Mouse (Mus musculus) monocyte, adult 5-6 weeks (primary cell): ENCODE results near the gene Bex2. TPM values are rescaled to one million over a fixed set of nuclear protein-coding genes. Genes with fewer than 3 reads are reported as not detected.
"Not testable (repeated sequence)": the region's sequence is repeated elsewhere in the genome, so short reads cannot be mapped to it uniquely, and the experiment has no call there.

Experiments
- ATAC-seq: fragments of 153-309, 156-312 bp; replicated peaks from 2 replicates; pipeline ENCODE4 v1.8.0; 2017; ENCODE audit warnings: mild to moderate bottlenecking; ENCODE audit not compliant: low TSS enrichment, insufficient number of reproducible peaks, severe bottlenecking, poor library complexity, low FRiP score
- total RNA-seq: library from RNA; stranded (forward); fragments of 200-1000, 200-491, 200-594 nt; gene quantifications from 3 replicates; pipeline ENCODE4 v1.2.3, GENCODE M21; 2017

Gene Bex2
- total RNA-seq = not detected in 3 replicates

DNA sequence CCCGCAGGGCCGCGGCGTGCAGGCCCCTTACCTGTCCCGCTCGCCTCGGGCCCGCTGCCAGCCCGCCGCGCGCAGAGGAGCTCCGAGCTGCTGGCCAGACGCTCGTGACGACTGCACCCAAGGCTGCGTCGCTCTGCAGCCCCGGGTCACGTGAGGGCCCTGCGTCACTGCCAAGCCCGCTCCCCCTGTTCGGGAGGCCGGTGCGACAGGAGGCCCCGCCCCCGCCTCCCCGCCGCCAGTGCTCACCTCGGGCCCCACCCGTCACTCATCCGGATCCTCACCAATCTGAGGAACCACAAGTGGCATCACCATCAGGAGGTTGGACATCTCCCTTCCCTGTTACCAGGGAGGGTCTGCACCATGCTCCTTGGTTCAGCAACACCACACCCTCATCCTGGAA, at the start of gene Bex2:
Bex2 (minus strand) TSS at position 217 of the 400 bp plus-strand sequence.
- ATAC-seq = 0 out of 2 replicates have a peak, but pooled peaks have one; percentile 22

DNA sequence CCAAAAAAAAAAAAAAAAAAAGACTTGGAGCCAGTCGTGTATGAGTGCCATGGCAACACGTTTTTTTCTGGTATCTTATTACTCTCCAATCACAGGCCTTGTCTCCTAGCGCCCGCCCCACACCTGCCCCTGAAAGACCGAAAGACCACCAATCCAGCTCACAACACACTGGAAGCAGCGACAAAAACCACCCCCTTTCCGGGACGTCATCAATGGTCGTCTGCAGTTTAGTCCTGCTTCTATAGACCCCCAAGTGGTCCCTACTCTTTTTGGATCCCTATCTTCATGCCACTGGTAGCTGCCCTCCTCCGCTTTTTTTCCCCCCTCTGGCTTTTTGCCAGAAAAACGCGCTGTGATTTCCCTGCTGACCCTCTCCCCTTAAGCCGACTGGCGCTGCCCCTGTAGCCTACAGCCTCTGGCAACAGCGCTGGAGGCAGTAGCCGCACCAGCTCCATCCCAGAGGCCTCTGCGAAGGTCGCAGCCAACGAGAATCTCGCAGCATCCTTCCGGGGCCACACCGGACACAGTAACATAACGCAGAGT, 47.5 kb upstream of the Bex2 start:
- no peak for ATAC-seq

DNA sequence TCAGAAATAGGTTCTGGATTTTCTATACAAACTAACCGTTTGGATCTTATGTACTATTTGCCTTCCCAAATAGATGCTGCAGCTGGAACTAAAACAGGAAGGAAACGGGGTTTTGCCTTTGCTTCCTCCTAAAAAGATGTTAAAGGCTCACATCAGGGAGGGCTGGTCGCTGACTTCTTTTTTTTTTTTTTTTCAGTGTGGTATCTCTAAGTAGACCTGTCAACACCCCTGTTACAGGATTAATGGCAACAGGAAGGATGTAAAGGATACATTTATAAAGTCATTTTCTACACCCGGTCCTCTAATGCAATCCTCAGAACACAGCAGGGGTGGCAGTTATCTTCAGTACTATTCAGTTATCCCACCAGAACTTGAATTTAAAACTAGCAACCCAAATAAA, 47.0 kb upstream of the Bex2 start:
- ATAC-seq = no peak

DNA sequence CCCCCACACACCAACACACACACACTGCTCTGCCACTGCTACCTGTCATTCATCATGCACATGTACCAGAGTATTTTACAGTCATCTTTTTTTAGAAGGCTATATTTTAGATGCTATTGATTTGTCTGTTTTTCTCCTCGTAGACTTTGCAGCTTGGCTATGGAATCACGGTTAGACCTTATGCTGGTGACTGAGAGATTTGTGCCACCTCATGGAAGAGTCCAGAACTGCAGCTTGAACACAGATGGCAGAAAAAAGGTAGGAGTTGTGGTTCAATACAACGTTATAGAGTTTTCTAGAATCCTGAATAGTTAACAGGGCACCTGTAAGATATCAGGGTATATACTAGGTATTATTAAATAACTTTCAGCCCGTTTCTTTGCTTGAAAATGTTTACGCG, 39.9 kb upstream of the Bex2 start:
- ATAC-seq = no peak

DNA sequence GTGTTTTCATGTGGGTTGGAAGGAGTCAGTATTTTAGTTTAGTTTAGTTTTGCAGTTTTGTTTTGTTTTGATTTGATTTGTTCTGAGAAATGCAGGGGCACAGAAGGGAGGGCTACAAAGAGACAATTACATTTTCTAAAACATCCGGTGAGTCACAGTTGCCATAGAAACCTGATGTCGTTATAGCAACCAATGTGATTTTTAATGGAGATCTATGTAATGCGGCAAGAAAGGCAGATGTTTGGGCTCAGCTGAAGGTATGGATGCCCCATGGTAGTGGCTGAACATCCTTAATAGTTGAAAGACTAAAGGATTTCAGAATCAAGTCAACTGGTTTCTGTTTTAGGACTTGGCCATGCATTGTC, 36.7 kb upstream of the Bex2 start:
- no peak for ATAC-seq

DNA sequence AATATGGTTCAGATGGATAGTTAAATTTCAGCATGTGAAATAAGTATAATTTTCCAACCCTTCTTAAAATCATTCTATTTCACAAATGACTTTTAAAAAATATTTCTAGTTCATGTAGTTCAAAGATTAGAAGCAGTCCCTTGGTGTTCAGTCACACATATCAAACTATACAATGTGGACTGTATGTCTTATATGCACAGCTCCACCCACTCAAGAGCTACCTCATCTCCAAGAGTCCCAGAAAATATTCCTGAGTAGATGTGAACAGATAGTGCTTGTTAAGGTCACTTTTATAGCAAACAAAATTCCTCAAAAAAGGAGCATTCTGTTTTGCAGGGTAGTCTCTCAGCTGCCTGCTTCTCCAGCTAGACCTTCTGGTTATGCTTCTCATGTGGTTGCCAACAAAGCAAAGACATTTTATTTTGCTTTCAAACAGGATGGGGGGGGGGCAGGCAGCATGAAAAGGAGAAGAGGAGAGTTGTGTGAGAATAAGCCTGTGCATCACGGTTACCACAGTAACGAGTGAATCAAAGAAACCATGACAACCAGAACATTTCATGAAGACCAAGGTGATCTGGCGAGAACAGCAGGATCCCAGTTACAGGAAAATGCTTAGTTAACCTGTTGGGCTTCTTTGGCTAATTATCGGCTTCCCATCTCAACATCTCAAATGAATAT, 36.1 kb upstream of the Bex2 start:
- ATAC-seq = no peak

DNA sequence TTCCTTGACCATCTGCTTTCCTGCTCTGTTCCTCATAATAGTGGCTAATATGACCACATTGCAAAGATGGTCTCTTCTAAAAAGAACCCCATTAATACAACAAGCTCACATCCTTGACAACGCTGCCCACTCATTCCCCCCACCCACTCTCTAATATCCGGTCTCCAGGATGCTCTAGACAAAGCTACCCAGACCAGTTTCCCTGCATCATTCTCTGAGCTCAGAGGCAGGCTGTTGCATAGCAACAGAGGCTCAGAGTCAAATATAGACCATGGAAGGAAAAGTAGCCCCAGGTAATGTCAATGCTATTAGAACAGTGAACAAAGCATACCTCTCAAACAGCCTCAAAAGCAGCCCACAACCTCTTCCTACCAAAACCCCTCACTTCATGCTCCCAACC, 26.4 kb upstream of the Bex2 start:
- ATAC-seq = no peak

DNA sequence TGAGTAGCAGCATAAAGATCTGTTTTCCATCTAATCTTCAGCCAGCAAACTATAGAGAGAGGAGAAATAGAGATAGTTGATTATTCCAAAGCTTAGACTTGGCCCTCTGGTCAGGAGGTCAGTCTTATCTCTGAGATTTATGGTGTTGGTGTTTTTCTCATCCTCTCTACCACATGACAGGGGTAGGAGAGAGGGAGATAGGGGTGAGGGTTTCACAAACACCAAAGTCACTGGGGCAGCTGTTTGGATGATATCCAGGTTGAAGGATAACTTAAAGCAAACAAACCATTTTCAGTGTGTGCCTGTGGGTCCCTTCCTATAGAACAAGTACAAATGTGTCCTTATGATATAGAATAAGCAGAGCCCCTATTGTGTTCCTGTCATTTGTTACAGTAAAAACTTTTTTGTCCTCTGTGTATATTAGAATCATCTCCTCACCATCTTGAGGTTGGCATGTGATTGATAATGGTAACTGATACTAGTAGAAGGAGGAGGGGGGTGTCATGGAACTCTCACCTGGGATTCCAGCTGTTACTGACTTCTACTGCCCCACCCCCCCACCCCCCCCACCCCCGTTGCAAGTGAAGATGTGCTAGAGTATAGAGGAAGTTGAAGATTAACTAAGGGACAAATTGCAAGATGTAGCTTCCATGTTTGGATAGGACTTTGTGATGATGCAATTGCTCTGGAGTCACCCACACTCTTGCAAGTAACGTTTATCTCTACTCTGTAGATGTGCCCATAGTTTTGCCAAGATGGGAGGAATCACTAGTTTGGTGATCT, 24.7 kb upstream of the Bex2 start:
- no peak for ATAC-seq

DNA sequence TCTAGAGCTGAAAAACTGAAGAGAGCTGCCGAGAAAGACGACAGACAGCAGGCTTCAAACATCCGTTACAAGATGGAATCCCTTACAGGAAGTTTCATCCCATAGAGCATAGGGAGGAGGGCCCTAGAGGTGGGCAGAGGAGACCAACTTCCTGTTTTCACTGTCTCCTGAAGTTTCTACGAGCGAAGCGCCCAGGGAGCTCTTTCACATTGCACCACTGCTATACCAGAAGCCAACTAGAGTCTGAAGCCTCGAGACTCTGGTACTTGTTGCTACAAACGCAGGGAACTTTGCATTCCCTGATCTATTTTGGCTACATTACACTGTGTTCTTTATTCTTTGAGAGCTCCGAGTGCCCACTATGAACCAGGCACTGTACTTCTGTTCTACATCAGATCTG, 17.1 kb upstream of the Bex2 start, which contains the start of gene Nxf3:
Nxf3 (minus strand) TSS at position 101 of the 400 bp plus-strand sequence.
- ATAC-seq = no peak

DNA sequence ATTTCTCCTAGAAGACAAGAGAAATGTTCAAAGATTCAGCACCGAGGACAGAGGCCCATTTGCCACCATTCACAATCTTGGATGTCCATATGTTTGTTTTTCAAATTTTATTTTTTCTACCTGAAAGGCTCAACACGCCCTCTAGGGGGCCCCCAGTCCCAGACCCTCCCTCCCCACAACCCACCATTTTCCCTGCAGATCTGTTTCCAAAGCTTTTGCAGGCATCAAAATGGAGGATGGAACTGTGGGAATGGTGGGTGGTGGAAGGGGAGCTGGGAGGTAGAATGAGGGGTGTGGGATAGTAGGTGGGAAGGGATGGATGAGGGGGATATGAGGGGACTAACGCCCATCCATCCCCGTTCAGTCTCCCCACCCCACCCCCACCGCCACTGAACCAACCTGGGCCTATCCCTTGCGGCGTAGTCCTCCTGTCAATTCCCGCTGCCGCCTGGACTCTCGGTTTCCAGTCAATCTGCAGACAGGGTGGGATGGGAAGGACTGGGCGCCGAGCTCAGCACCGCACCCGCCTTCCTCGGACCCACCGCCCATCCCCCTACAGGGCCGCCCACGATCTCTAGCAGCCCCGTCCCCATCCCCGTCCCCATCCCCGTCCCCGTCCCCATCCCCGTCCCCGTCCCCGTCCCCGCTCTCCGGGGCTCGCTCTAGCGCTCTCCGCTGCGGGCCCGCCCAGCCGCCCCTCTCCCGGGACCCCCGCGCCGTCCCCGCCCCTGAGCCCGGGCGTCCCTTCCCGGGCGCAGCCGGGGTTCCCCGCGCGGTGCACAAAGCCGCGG, 640 bp downstream of the Bex2 start:
- ATAC-seq = not testable (repeated sequence)

DNA sequence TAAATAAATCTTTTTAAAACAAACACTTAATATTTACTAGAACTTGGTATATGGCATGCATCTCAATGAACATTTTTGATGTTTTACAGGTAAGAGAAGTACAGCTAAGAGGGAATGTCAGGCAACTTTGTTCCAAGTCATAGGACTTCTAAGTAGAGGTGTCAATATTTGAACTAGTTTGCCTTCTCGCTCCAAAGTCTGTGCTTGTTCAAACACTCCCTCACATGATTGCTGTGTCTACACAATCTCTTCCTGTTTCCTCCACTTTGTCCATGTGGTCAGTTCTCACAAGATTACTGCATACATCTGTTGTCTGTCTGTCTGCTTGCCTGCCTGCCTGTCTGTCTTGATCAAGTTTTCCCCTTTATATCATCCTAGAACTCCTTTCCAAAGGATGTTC, 7.3 kb downstream of the Bex2 start:
- no peak for ATAC-seq

DNA sequence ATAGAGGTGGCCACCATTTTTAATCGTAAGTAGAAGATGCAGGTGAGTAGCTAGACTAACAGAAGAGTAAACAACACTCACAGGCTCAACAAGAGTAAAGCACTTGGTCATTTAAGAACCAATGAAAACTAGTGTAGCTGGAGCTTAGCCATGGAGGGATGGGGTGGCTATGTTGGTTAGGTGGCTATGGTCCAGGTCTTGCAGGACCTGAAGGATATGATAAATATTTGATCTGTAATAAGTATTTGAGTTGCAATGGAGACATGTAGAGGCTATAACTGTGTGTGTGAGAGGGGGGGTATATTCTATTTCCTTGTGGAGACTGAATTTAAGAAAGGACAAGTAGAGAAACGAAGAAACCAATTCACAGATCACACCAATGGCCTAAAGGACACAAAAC, 16.8 kb downstream of the Bex2 start:
- no peak for ATAC-seq

DNA sequence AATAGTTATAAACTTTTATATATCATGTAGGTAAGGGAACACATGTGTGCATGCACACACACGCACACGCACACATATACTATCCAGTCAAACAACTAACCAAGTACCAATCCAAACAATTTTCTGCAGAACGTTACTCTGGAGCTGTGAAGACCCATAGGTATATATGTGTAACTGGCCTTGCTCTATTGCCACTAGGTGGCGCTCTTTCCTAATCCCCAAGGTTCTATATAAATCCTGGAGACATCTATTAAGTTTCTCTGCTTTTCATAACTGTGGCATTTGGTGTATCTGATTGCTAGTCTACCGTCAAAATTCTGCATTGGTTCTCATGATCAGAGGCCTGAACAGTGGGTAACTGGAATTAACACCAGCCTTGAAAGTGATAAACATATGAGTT, 20.5 kb downstream of the Bex2 start:
- ATAC-seq = no peak

DNA sequence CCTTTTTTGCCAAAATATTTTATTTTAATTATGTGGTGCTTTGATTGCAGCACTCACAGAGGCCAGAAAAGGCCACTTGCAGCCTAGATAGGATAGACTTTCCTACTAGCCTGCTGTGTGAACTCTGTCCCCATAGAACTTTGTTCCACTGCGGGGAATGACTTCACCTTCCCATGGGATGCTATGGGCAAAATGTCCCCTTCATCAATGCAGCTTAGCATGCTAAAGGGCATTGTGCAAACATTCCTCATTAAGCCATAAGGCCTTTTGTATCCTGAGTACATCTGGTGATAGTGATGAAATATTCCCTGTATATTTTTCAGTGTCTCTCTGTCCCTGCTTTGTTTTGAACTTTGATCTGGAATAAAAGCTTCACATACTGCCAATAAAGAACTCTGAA, 24.3 kb downstream of the Bex2 start:
- ATAC-seq = no peak

DNA sequence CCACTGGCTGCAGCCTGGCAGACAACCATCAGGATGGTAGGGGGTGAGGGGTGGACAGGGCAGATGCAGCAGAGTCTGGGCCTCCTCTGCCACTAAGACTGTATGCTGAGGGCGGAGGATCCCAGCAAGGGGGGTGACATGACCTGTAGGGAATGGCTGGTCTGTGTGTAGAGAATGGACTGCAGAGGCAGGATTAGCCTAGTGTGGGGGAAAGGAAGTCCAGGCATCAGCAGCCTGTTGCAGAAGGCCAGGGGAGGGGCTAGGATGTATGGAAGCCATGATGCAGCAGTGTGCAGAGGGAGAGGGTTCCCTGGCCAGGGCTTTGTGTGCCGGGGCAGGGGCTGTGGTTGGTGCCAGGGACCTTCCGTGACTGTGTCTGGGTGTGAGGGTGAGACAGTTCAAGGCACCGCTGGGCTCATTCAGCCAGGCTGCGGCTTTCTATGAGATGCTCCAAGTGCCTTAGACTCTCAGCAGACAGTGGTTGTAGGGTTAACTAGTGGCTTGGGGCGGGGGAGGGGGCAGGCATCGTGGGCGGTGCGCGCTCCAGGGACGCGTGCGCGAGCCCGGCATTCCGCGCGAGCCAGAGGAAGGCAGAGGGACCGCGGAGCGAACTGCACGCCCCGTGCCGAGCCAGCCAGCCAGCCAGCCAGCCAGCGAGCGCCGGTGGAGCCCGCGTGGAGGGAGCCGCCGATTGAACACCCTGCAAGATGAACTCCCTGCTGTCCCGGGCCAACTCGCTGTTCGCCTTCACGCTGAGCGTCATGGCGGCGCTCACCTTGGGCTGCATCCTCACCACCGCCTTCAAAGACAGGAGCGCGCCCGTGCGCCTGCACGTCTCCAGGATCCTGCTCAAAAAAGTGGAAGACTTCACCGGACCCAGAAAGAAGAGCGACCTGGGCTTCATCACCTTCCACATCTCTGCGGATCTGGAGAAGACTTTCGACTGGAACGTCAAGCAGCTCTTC, 35.0 kb downstream of the Bex2 start, which contains the start of gene Arxes1:
Arxes1 (plus strand) TSS at position 569 of the 965 bp plus-strand sequence.
- ATAC-seq = not testable (repeated sequence)

DNA sequence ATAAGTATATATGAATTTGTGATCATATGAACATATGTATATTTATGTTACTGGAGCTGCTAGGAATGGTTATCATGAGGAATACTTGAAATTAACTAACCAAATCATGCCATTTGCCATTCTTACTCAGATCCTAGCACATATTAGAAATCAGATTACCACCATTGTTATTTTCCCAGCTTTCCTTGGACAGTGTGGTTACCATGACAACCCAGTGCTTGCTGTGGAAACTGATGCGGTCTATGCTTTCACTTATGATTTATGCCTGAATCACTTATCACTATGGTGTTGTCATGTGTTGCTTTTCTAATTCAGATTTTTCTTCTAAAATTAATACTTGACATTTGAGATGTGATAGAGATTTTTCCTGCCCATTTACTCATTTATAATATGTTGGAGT, 37.7 kb downstream of the Bex2 start:
- no peak for ATAC-seq
